ENCODE assay signal across 13 mouse cellular contexts in the genomic region with DNA sequence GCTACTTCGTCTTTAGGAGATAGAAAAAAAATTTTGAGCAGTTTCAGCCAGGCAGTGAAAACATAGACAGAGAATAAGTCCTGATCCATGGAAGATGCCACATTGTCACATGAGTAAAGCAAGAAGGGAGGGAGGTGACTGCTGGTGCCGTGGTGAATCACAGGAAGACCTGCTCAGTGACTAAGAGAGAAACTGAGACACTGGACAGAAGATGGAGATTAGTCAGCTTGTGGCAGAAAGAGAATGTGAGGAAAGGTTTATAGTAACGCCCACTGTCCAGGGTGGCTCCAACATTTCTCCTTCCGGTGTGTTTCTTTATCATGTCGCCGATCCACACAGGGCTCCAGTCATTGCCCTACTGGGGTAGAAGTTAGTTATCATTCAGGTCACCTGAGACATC.
"Had no signal": no experiment of that assay in that cellular context is flagged by ENCODE, and none has a peak within 500 bp of the region (broad histone marks: within the 10 kb centered on the region; RNA-seq: fewer than 3 reads in every experiment).

No protein-coding gene starts in this region.

- DNase-seq: gastrocnemius, postnatal 25 days; heart, adult 2 months; heart, postnatal 14 days; heart, postnatal 36 days; kidney, adult 11 months; kidney, adult 2 months; kidney, adult 9 months; kidney, postnatal 10 days; kidney, postnatal 25 days; kidney, postnatal 4 days; liver; liver, embryonic 13.5 days; liver, postnatal 0 days had no signal
